Mouse (Mus musculus): ENCODE data around the gene Btbd2.
A peak's percentile ranks its signal among the peaks of the same experiment; 100 is the strongest.

The Btbd2 gene

DNA sequence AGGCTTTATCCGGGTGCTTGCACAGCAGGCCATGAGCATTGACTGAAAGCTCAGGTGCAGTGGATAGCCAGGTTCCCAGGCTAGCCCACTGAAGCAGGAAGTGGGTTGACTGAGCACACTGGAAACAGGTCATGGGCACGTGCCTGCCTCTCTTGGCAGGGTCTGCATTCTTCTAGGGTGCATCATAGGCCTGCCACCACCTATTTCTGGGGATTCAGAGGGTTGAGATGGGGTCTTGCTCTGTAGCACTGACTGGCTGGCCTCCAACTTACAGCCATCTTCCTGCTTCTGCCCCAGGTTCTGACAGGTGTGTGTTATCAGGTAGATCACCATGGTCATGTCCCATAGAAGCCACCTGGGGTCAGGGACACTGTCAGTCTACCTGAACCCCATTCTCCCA lies 51.9 kb downstream of the Btbd2 start:
- DNase-seq = peak; percentile 60

DNA sequence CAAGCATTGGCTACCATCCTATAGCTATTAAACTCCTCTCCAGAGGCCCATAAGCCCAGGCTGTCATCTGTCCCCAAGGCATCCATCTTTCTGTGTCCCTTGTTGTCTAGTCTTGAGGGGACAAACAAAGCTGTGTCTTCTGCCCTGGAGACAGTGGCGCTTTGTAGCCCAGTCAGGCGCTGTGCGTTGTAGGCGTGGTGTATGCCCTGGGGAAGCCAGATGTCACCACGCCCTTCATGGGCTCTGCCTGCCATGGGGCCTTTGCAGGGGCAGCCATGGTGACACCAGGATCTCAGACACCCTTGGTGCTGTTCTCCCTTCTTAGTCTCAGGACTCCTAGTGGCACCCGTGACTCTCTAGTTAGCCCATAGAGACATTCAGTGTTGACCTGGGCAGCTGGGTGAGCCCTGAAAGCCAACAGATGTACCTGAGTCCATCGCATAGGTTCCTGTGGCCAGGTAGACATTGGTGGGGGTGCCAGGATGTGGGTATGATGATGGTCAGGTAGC lies 52.8 kb downstream of the Btbd2 start:
- DNase-seq = peak; percentile 60

DNA sequence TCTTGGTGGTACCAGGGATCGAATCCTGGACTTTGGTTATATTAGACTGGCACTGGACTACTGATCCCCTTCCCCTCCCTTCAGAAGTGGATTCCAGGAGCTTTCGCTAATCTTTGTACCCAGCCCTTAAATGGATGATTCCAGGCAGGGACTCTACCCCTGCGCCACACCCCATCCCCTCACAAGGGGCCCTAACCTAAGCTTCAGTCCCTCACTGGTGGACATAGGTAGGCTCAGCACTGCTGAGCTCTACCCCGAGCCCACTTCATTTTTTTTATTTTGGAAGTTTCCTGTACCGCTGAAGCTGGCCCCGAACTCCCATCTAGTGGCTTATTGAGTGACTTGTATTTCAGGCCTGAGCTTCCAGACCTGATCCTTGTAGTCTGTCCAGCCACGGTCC lies 53.5 kb downstream of the Btbd2 start:
- peak; percentile 39 for DNase-seq

DNA sequence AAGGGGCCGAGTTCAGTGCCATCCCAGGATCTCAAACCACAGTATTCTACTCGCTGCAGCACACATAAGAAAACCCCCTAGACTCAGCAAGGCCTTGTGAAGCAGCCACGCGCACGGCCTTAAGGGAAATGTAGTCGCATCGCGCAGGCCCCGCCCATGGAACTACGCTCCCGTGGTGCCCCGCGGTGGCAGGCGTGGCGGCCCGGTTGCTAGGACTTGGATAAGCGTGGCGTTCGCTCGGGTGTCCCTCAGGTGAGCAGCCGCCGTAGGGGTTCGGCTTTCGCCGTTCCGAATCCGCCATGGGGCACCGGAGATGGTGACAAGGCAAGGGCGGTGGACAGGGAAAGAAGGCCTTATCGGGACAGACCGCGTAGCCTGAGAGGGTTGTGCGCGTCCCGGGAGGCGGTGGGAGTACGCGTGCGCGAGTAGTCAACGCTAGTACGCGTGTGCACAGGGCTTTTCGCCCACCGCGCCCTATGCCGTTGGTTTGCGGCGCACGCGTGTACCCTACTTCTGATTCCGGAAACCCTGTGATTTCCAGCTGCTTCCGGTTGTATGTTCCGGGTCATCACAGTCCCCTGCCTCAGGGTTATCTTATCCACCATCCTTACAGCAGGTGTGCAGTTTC lies 54.1 kb downstream of the Btbd2 start, which contains the start of the genes Scamp4 and Adat3:
Gene Scamp4, plus strand, starts transcription at position 175 of the 628 bp plus-strand sequence.
Gene Adat3, plus strand, starts transcription at position 183 of the 628 bp plus-strand sequence.
- peak; percentile 92 for DNase-seq

DNA sequence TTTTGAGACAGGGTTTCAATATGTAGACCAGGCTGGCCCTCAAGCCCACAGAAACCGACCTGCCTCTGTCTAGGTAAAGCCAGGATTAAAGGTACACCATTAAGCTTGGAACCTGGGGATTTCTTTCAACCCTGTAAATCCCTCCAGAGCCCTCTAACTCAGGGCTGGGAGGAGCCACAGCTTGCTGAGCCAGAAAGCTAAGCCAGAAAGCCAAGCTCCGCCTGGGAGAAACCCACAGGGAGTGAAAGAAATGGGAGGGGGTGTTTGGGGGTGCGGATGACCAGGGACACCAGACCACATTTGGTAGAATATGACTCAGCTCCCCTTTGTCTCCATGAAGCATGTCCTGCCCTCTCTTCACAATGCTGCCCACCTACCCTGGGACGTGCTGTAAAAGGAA lies 60.6 kb downstream of the Btbd2 start:
- DNase-seq = no peak
